Mouse (Mus musculus) gastrocnemius, postnatal 36 days (tissue): ENCODE measurements around the gene Musk. TPM values are rescaled to one million over a fixed set of nuclear protein-coding genes. Genes with fewer than 3 reads are reported as not detected.
"Not testable (repeated sequence)": the region's sequence is repeated elsewhere in the genome, so short reads cannot be mapped to it uniquely, and the experiment has no call there.

Experiments used
- DNase-seq, 2 experiments: peaks; one replicate each; pipeline ENCODE4 v3.0.0; 2022
- intact Hi-C: fragments of 180-260 bp; cut with DNase I; formaldehyde crosslinking; loops from one replicate; pipeline ENCODE4 v1.15.1; 2025
- long read RNA-seq, 2 experiments: library from polyadenylated mRNA; stranded (forward); transcript quantifications; one replicate each; pipeline ENCODE4 v2.0.0; 2021
- total RNA-seq, 2 experiments: library from RNA; stranded (reverse); gene quantifications; 2 replicates each; pipeline ENCODE4 v1.2.3; 2021

Gene Musk
- total RNA-seq: 10 to 100 TPM; 24.9 to 39.6 TPM
- long read RNA-seq, experiment 1, partial matches to known transcripts: 1 of 3 reads
- long read RNA-seq, experiment 1, other reads (novel, unspliced or antisense): 2 of 3 reads
- long read RNA-seq, experiment 2: 0 reads

- intact Hi-C loops: no loop called here
- DNase-seq: peak in 1 of 2 experiments; percentile 33
These were observed at the start of gene Musk for GRCm38 (mm10) chr4:58285687-58286086. Gene Musk (plus strand): TSS chr4:58285960.

- DNase-seq: no peak
- intact Hi-C loops: loop anchor here (10.0 kb wide), 1 partner anchor 156 kb away; no protein-coding TSS in a partner anchor
These were observed 45.3 kb upstream of the Musk start for GRCm38 (mm10) chr4:58240416-58240815.

GRCm38 (mm10) chr4:58245544-58245943 lies 40.2 kb upstream of the Musk start:
- no peak for DNase-seq
- intact Hi-C loops: loop anchor here (10.0 kb wide), 1 partner anchor 161 kb away; no protein-coding TSS in a partner anchor

- intact Hi-C loops: loop anchor here (10.0 kb wide), 1 partner anchor 348 kb away; no protein-coding TSS in a partner anchor
- DNase-seq: no peak
These were observed 33.4 kb upstream of the Musk start for GRCm38 (mm10) chr4:58252381-58252780.

GRCm38 (mm10) chr4:58253410-58253809 lies 32.4 kb upstream of the Musk start:
- peak in 1 of 2 experiments; percentile 17 for DNase-seq
- intact Hi-C loops: loop anchor here (10.0 kb wide), 1 partner anchor 349 kb away; no protein-coding TSS in a partner anchor

- intact Hi-C loops, DNase-seq: not testable (repeated sequence)
These were observed 25.0 kb upstream of the Musk start for GRCm38 (mm10) chr4:58260767-58261166.

- DNase-seq: peak in 1 of 2 experiments; percentile 33
- intact Hi-C loops: loop anchor here (2.0 to 5.0 kb wide), 3 partner anchors 151 to 483 kb away; partner anchors contain the start of gene Lpar1
These were observed 19.5 kb upstream of the Musk start for GRCm38 (mm10) chr4:58266294-58266693.

GRCm38 (mm10) chr4:58268897-58269542 lies 16.7 kb upstream of the Musk start:
- DNase-seq: no peak
- intact Hi-C loops: loop anchor here (5.0 kb wide), 2 partner anchors 148 to 283 kb away; partner anchors contain the start of gene Lpar1

- intact Hi-C loops: loop anchor here (5.0 kb wide), 2 partner anchors 147 to 282 kb away; partner anchors contain the start of gene Lpar1
- DNase-seq: no peak
These were observed 15.8 kb upstream of the Musk start for GRCm38 (mm10) chr4:58269961-58270360.

- intact Hi-C loops: no loop called here
- no peak for DNase-seq
These were observed 14.8 kb upstream of the Musk start for GRCm38 (mm10) chr4:58270956-58271355.

- intact Hi-C loops: no loop called here
- no peak for DNase-seq
These were observed 14.1 kb upstream of the Musk start for GRCm38 (mm10) chr4:58271504-58272162.

GRCm38 (mm10) chr4:58275261-58275895 lies 10.4 kb upstream of the Musk start:
- no peak for DNase-seq
- intact Hi-C loops: no loop called here

- DNase-seq: peak in 1 of 2 experiments; percentile 47
- intact Hi-C loops: no loop called here
These were observed 7.4 kb upstream of the Musk start for GRCm38 (mm10) chr4:58278368-58278767.

GRCm38 (mm10) chr4:58280121-58280520 lies 5.6 kb upstream of the Musk start:
- no peak for DNase-seq
- intact Hi-C loops: no loop called here

GRCm38 (mm10) chr4:58286368-58287090 lies 769 bp downstream of the Musk start:
- no peak for DNase-seq
- intact Hi-C loops: no loop called here

GRCm38 (mm10) chr4:58288753-58289152 lies 3.0 kb downstream of the Musk start:
- intact Hi-C loops: no loop called here
- DNase-seq: no peak

GRCm38 (mm10) chr4:58291828-58292227 lies 6.1 kb downstream of the Musk start:
- intact Hi-C loops: no loop called here
- DNase-seq: no peak

- no peak for DNase-seq
- intact Hi-C loops: no loop called here
These were observed 7.3 kb downstream of the Musk start for GRCm38 (mm10) chr4:58293099-58293498.

- no peak for DNase-seq
- intact Hi-C loops: no loop called here
These were observed 18.1 kb downstream of the Musk start for GRCm38 (mm10) chr4:58303862-58304261.

- no peak for DNase-seq
- intact Hi-C loops: no loop called here
These were observed 18.8 kb downstream of the Musk start for GRCm38 (mm10) chr4:58304564-58304963.
